9 mouse cellular contexts compared by ENCODE assay signal in genomic region chr17:70527101-70527500, GRCm38 (mm10).
DNase-seq lines count a peak whose midpoint lies in the region; ATAC-seq and TF ChIP-seq lines count a peak whose summit lies in the region.
"Had no signal": no experiment of that assay in that cellular context is flagged by ENCODE, and none has a peak within 500 bp of the region (broad histone marks: within the 10 kb centered on the region; RNA-seq: fewer than 3 reads in every experiment).

No protein-coding gene starts in this region.

- H3K27me3 ChIP-seq in heart, adult 2 months (ENCODE audit: control insufficient read depth, insufficient read depth, low read length) = no peaks in the 10 kb centered on the region
- H3K27me3 ChIP-seq in heart, embryonic 10.5 days (ENCODE audit: insufficient read depth, poor library complexity, severe bottlenecking) = no peaks in the 10 kb centered on the region
- H3K27me3 ChIP-seq in forebrain, embryonic 14.5 days (replicated peaks; ENCODE audit: control insufficient read depth, insufficient read depth, low read length) = no peaks in the 10 kb centered on the region
- H3K27me3 ChIP-seq: hindbrain, embryonic 15.5 days had no signal

- no peak overlapping the region for H3K27ac ChIP-seq in heart, adult 2 months
- no peak overlapping the region for H3K27ac ChIP-seq in heart, embryonic 10.5 days
- no peak overlapping the region for H3K27ac ChIP-seq in forebrain, embryonic 14.5 days (ENCODE audit: low read depth, low read length)
- H3K27ac ChIP-seq: hindbrain, embryonic 15.5 days had no signal

- DNase-seq in heart, adult 2 months = peak in 1 of 2 experiments; percentile 8
- no peak for DNase-seq in heart, embryonic 10.5 days (ENCODE audit: low spot score)
- DNase-seq in A20 (ENCODE audit: low read depth, low spot score) = peak; percentile 55
- DNase-seq in c-Kit-positive CD71-negative TER-119-negative erythroid progenitor cells, embryonic 14.5 days (ENCODE audit: low read depth) = peak; percentile 22
- DNase-seq in forebrain, embryonic 14.5 days (ENCODE audit: low spot score) = peak; percentile 76
- DNase-seq in kidney, postnatal 14 days = peak; percentile 19
- no peak for DNase-seq in gastrocnemius, postnatal 14 days

- H3K4me2 ChIP-seq in forebrain, embryonic 14.5 days (ENCODE audit: low read length) = no peak overlapping the region
- H3K4me2 ChIP-seq: hindbrain, embryonic 15.5 days had no signal

- H3K4me3 ChIP-seq in heart, adult 2 months = no peak overlapping the region
- no peak overlapping the region for H3K4me3 ChIP-seq in heart, embryonic 10.5 days
- no peak overlapping the region for H3K4me3 ChIP-seq in forebrain, embryonic 14.5 days (ENCODE audit: low read depth, low read length)
- H3K4me3 ChIP-seq: hindbrain, embryonic 15.5 days had no signal

- intact Hi-C loops in heart, adult 2 months (cut with DNase I) = loop anchor here (1.0 to 10.0 kb wide), 3 partner anchors 105 to 438 kb away; no protein-coding TSS in a partner anchor
- intact Hi-C loops in gastrocnemius, postnatal 14 days (cut with DNase I; ENCODE audit: low total_unique reads) = loop anchor here (5.0 kb wide), 2 partner anchors 105 to 155 kb away; no protein-coding TSS in a partner anchor

- H3K9me3 ChIP-seq in heart, embryonic 10.5 days = no peaks in the 10 kb centered on the region
- no peaks in the 10 kb centered on the region for H3K9me3 ChIP-seq in forebrain, embryonic 14.5 days (replicated peaks; ENCODE audit: control insufficient read depth, low read length)
- H3K9me3 ChIP-seq: hindbrain, embryonic 15.5 days had no signal

- H3K79me2 ChIP-seq in heart, adult 2 months (replicated peaks; ENCODE audit: control insufficient read depth, insufficient read depth, low read length) = no peaks in the 10 kb centered on the region

- no peaks in the 10 kb centered on the region for H3K36me3 ChIP-seq in heart, adult 2 months (ENCODE audit: control insufficient read depth, insufficient read depth, low read length)
- no peaks in the 10 kb centered on the region for H3K36me3 ChIP-seq in heart, embryonic 10.5 days
- no peaks in the 10 kb centered on the region for H3K36me3 ChIP-seq in forebrain, embryonic 14.5 days (ENCODE audit: control insufficient read depth, insufficient read depth, low read length)
- H3K36me3 ChIP-seq: hindbrain, embryonic 15.5 days had no signal

- 13% methylated on average over 9 of the region's 9 CpGs for WGBS in heart, adult 2 months
- 22% methylated on average over 9 of the region's 9 CpGs for WGBS in heart, embryonic 10.5 days
- WGBS in forebrain, embryonic 14.5 days = 33% methylated on average over 9 of the region's 9 CpGs

- TF ChIP-seq POLR2A in heart, adult 2 months (IDR thresholded peaks at IDR 0.05; ENCODE audit: insufficient read depth, low read depth, low read length) = no peak

- peak; percentile 69; the same call in 1 of the 2 replicates for ATAC-seq in forebrain, embryonic 14.5 days
- peak; percentile 89 for ATAC-seq in megakaryocyte-erythroid progenitor cell, adult 5-6 weeks (replicated peaks; ENCODE audit: low FRiP score, low TSS enrichment, poor library complexity, severe bottlenecking)

- TF ChIP-seq CTCF in heart, adult 2 months (IDR thresholded peaks at IDR 0.05) = peak; percentile 74

- TF ChIP-seq EP300 in heart, adult 2 months (IDR thresholded peaks at IDR 0.05; ENCODE audit: insufficient read depth, low read depth, low read length) = no peak

- H3K4me1 ChIP-seq in heart, adult 2 months (ENCODE audit: control insufficient read depth, insufficient read depth, low read length) = no peaks in the 10 kb centered on the region
- 0 out of 2 replicates have a peak, but pooled peaks cover 4% of the 10 kb centered on the region for H3K4me1 ChIP-seq in heart, embryonic 10.5 days
- H3K4me1 ChIP-seq in forebrain, embryonic 14.5 days (ENCODE audit: control insufficient read depth, insufficient read depth, low read length) = no peaks in the 10 kb centered on the region

- H3K9ac ChIP-seq in heart, adult 2 months (ENCODE audit: low read depth, low read length) = no peak overlapping the region
- no peak overlapping the region for H3K9ac ChIP-seq in forebrain, embryonic 14.5 days (ENCODE audit: low read length)
- H3K9ac ChIP-seq: hindbrain, embryonic 15.5 days had no signal

Comparison
In these comparisons a context has a peak if more than half of its experiments do, and no peak if none do; other contexts are left out.
1. DNase-seq: peak in A20 (single experiment), c-Kit-positive CD71-negative TER-119-negative erythroid progenitor cells, embryonic 14.5 days (single experiment), forebrain, embryonic 14.5 days (single experiment) and kidney, postnatal 14 days (single experiment); none in heart, embryonic 10.5 days (single experiment) and gastrocnemius, postnatal 14 days (single experiment).